Mouse (Mus musculus): Measurements from ENCODE around the gene Ppp2r2c. TPM values are rescaled to one million over a fixed set of nuclear protein-coding genes. Genes with fewer than 3 reads are reported as not detected.

Ppp2r2c gene
- total RNA-seq, 2 experiments from 2014 or later: 380 to 391 TPM

GRCm38 (mm10) chr5:36866701-36867250, 1.5 kb upstream of the Ppp2r2c start:
- intact Hi-C loops (cut with DNase I): loop anchor here (2.0 to 5.0 kb wide), 2 partner anchors 22 to 61 kb away; no protein-coding TSS in a partner anchor

GRCm38 (mm10) chr5:36867561-36867960, 752 bp upstream of the Ppp2r2c start:
- DNase-seq (ENCODE audit: extremely low spot score in 1 of 2, low spot score in 2 of 2): no peak
- intact Hi-C loops (cut with DNase I): loop anchor here (2.0 to 5.0 kb wide), 2 partner anchors 23 to 60 kb away; no protein-coding TSS in a partner anchor

More at GRCm38 (mm10) chr5:36866701-36867250, 1.5 kb upstream of the Ppp2r2c start:
- DNase-seq (ENCODE audit: extremely low spot score in 1 of 2, low spot score in 2 of 2): no peak

GRCm38 (mm10) chr5:36869186-36869577, 869 bp downstream of the Ppp2r2c start:
- DNase-seq (ENCODE audit: extremely low spot score in 1 of 2, low spot score in 2 of 2): no peak
- intact Hi-C loops (cut with DNase I): loop anchor here (5.0 kb wide), 1 partner anchor 58 kb away; no protein-coding TSS in a partner anchor

GRCm38 (mm10) chr5:36869578-36870236, 1.4 kb downstream of the Ppp2r2c start:
- intact Hi-C loops (cut with DNase I): loop anchor here (5.0 kb wide), 1 partner anchor 58 kb away; no protein-coding TSS in a partner anchor
- DNase-seq (ENCODE audit: extremely low spot score in 1 of 2, low spot score in 2 of 2): peak in 1 of 2 experiments; percentile 71

- no peak for DNase-seq (ENCODE audit: extremely low spot score in 1 of 2, low spot score in 2 of 2)
- intact Hi-C loops (cut with DNase I): no loop called here
Observed at GRCm38 (mm10) chr5:36870916-36871315, 2.6 kb downstream of the Ppp2r2c start.

GRCm38 (mm10) chr5:36875956-36876355, 7.6 kb downstream of the Ppp2r2c start:
- no peak for DNase-seq (ENCODE audit: extremely low spot score in 1 of 2, low spot score in 2 of 2)
- intact Hi-C loops (cut with DNase I): no loop called here

- intact Hi-C loops (cut with DNase I): no loop called here
- DNase-seq (ENCODE audit: extremely low spot score in 1 of 2, low spot score in 2 of 2): no peak
Observed at GRCm38 (mm10) chr5:36876777-36877396, 8.6 kb downstream of the Ppp2r2c start.

GRCm38 (mm10) chr5:36877641-36878040, 9.3 kb downstream of the Ppp2r2c start:
- DNase-seq (ENCODE audit: extremely low spot score in 1 of 2, low spot score in 2 of 2): no peak
- intact Hi-C loops (cut with DNase I): no loop called here

- no peak for DNase-seq (ENCODE audit: extremely low spot score in 1 of 2, low spot score in 2 of 2)
- intact Hi-C loops (cut with DNase I): no loop called here
Observed at GRCm38 (mm10) chr5:36878801-36879200, 10.5 kb downstream of the Ppp2r2c start.

- DNase-seq (ENCODE audit: extremely low spot score in 1 of 2, low spot score in 2 of 2): no peak
Observed at GRCm38 (mm10) chr5:36880622-36881021, 12.3 kb downstream of the Ppp2r2c start.

GRCm38 (mm10) chr5:36883516-36883915, 15.2 kb downstream of the Ppp2r2c start:
- intact Hi-C loops (cut with DNase I): no loop called here
- no peak for DNase-seq (ENCODE audit: extremely low spot score in 1 of 2, low spot score in 2 of 2)

More at GRCm38 (mm10) chr5:36880622-36881021, 12.3 kb downstream of the Ppp2r2c start:
- intact Hi-C loops (cut with DNase I): no loop called here

- intact Hi-C loops (cut with DNase I): loop anchor here (5.0 kb wide), 1 partner anchor 37 kb away; no protein-coding TSS in a partner anchor
- DNase-seq (ENCODE audit: extremely low spot score in 1 of 2, low spot score in 2 of 2): no peak
Observed at GRCm38 (mm10) chr5:36885067-36885466, 16.8 kb downstream of the Ppp2r2c start.

GRCm38 (mm10) chr5:36885595-36885994, 17.3 kb downstream of the Ppp2r2c start:
- intact Hi-C loops (cut with DNase I): loop anchor here (5.0 kb wide), 1 partner anchor 37 kb away; no protein-coding TSS in a partner anchor

GRCm38 (mm10) chr5:36886298-36886697, 18.0 kb downstream of the Ppp2r2c start:
- intact Hi-C loops (cut with DNase I): loop anchor here (5.0 kb wide), 1 partner anchor 36 kb away; no protein-coding TSS in a partner anchor
- no peak for DNase-seq (ENCODE audit: extremely low spot score in 1 of 2, low spot score in 2 of 2)

More at GRCm38 (mm10) chr5:36885595-36885994, 17.3 kb downstream of the Ppp2r2c start:
- DNase-seq (ENCODE audit: extremely low spot score in 1 of 2, low spot score in 2 of 2): no peak

- DNase-seq (ENCODE audit: extremely low spot score in 1 of 2, low spot score in 2 of 2): no peak
- intact Hi-C loops (cut with DNase I): loop anchor here (5.0 kb wide), 1 partner anchor 35 kb away; no protein-coding TSS in a partner anchor
Observed at GRCm38 (mm10) chr5:36886852-36887283, 18.6 kb downstream of the Ppp2r2c start.

GRCm38 (mm10) chr5:36887299-36887988, 19.1 kb downstream of the Ppp2r2c start:
- DNase-seq (ENCODE audit: extremely low spot score in 1 of 2, low spot score in 2 of 2): no peak
- intact Hi-C loops (cut with DNase I): loop anchor here (5.0 kb wide), 1 partner anchor 35 kb away; no protein-coding TSS in a partner anchor

- intact Hi-C loops (cut with DNase I): loop anchor here (5.0 kb wide), 1 partner anchor 34 kb away; no protein-coding TSS in a partner anchor
- DNase-seq (ENCODE audit: extremely low spot score in 1 of 2, low spot score in 2 of 2): no peak
Observed at GRCm38 (mm10) chr5:36888501-36888900, 20.2 kb downstream of the Ppp2r2c start.

GRCm38 (mm10) chr5:36888911-36889310, 20.6 kb downstream of the Ppp2r2c start:
- DNase-seq (ENCODE audit: extremely low spot score in 1 of 2, low spot score in 2 of 2): no peak
- intact Hi-C loops (cut with DNase I): loop anchor here (5.0 kb wide), 1 partner anchor 33 kb away; no protein-coding TSS in a partner anchor

Measured in left cerebral cortex, postnatal 10 days (tissue).